Mouse (Mus musculus): ENCODE results near the gene Fem1b.
"Not testable (repeated sequence)": the region's sequence is repeated elsewhere in the genome, so short reads cannot be mapped to it uniquely, and the experiment has no call there.

The Fem1b gene

GRCm38 (mm10) chr9:62826456-62826855 is 14.7 kb upstream of the Fem1b start:
- DNase-seq, result no peak

- no peak for DNase-seq
Observed at GRCm38 (mm10) chr9:62825791-62826393, 14.2 kb upstream of the Fem1b start.

- no peak for DNase-seq
Observed at GRCm38 (mm10) chr9:62821811-62822210, 10.1 kb upstream of the Fem1b start.

GRCm38 (mm10) chr9:62820829-62821228 is 9.1 kb upstream of the Fem1b start:
- DNase-seq, result no peak

GRCm38 (mm10) chr9:62819910-62820309 is 8.2 kb upstream of the Fem1b start:
- DNase-seq, result not testable (repeated sequence)

- DNase-seq, result no peak
Observed at GRCm38 (mm10) chr9:62819494-62819893, 7.8 kb upstream of the Fem1b start.

GRCm38 (mm10) chr9:62817828-62818614 is 6.3 kb upstream of the Fem1b start:
- DNase-seq, result peak; percentile 62 to 71

GRCm38 (mm10) chr9:62817099-62817571 is 5.4 kb upstream of the Fem1b start:
- DNase-seq, result peak; percentile 31 to 59

- DNase-seq, result no peak
Observed at GRCm38 (mm10) chr9:62816323-62817098, 4.8 kb upstream of the Fem1b start.

GRCm38 (mm10) chr9:62814751-62815150 is 3.0 kb upstream of the Fem1b start:
- DNase-seq, result no peak

- DNase-seq, result no peak
Observed at GRCm38 (mm10) chr9:62812216-62813049, 699 bp upstream of the Fem1b start.

- peak; percentile 48 to 73 for DNase-seq
Observed at GRCm38 (mm10) chr9:62810543-62811515, 905 bp downstream of the Fem1b start.

GRCm38 (mm10) chr9:62810095-62810494 is 1.6 kb downstream of the Fem1b start:
- no peak for DNase-seq

GRCm38 (mm10) chr9:62799218-62799617 is 12.5 kb downstream of the Fem1b start:
- not testable (repeated sequence) for DNase-seq

- peak; percentile 73 to 76 for DNase-seq
Observed at GRCm38 (mm10) chr9:62789856-62790255, 21.9 kb downstream of the Fem1b start.

- no peak for DNase-seq
Observed at GRCm38 (mm10) chr9:62786721-62787120, 25.0 kb downstream of the Fem1b start.

GRCm38 (mm10) chr9:62784233-62784632 is 27.5 kb downstream of the Fem1b start:
- DNase-seq, result no peak

GRCm38 (mm10) chr9:62782976-62783781 is 28.6 kb downstream of the Fem1b start:
- DNase-seq, result peak; percentile 48 to 81

GRCm38 (mm10) chr9:62781965-62782364 is 29.8 kb downstream of the Fem1b start:
- peak in 1 of 2 experiments; percentile 50 for DNase-seq

GRCm38 (mm10) chr9:62778721-62779120 is 33.0 kb downstream of the Fem1b start:
- DNase-seq, result no peak

Data from cerebellum, postnatal 14 days (tissue).